Mouse (Mus musculus) liver (tissue): ENCODE measurements around the gene Chrnb1.

Source experiments
- DNase-seq: peaks from one replicate; pipeline ENCODE4 v3.0.0-alpha.2; 2020; ENCODE audit warnings: mixed read lengths

Chrnb1 gene

GRCm38 (mm10) chr11:69795168-69795982 is at the start of gene Chrnb1:
Gene Chrnb1, minus strand, starts transcription at chr11:69795943.
- peak; percentile 98 for DNase-seq

DNA sequence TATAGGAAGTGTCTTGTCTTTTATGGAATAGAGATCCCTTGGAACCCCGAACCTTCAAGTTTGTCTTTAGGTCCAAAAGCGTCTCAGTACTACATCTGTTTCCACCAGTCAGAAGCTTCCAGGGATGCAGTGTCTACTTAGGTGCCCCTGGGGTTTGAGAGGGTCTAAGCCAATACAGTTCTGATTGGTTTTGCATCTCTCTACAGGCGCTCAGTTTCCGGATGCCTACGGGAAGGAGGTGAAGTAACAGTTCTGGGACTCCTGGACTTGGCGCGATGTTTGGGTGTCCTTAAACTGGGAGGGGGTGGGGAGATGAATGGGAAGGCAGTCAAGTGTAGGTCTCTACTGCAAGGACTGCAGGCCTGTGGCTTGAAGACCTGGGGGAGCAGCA is 43.0 kb upstream of the Chrnb1 start:
- peak; percentile 45 for DNase-seq

- DNase-seq: peak; percentile 95
Observed at GRCm38 (mm10) chr11:69837952-69838713, 42.4 kb upstream of the Chrnb1 start, which contains the start of gene Tmem256. Gene Tmem256, plus strand, starts transcription at chr11:69838514.

DNA sequence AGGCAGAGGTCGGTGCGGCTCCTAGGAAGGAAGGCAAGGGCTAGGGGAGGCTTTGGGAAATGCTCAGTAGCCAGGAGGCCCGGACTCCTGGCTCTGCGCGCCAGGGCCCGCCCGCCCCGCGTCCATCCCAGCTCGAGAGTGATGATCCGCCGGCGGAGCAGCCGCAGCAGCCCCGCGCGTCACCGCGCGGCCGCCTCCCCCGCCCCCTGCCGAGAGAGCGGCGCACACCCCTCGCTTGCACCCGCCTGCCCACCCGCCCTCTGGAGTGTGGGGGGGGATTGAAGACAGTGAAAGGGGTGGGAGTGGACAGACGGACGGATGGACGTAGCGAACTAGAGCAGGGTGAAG is 41.8 kb upstream of the Chrnb1 start, which contains the start of gene Nlgn2:
Nlgn2 (minus strand) TSS at position 181 of the 348 bp plus-strand sequence.
- no peak for DNase-seq

DNA sequence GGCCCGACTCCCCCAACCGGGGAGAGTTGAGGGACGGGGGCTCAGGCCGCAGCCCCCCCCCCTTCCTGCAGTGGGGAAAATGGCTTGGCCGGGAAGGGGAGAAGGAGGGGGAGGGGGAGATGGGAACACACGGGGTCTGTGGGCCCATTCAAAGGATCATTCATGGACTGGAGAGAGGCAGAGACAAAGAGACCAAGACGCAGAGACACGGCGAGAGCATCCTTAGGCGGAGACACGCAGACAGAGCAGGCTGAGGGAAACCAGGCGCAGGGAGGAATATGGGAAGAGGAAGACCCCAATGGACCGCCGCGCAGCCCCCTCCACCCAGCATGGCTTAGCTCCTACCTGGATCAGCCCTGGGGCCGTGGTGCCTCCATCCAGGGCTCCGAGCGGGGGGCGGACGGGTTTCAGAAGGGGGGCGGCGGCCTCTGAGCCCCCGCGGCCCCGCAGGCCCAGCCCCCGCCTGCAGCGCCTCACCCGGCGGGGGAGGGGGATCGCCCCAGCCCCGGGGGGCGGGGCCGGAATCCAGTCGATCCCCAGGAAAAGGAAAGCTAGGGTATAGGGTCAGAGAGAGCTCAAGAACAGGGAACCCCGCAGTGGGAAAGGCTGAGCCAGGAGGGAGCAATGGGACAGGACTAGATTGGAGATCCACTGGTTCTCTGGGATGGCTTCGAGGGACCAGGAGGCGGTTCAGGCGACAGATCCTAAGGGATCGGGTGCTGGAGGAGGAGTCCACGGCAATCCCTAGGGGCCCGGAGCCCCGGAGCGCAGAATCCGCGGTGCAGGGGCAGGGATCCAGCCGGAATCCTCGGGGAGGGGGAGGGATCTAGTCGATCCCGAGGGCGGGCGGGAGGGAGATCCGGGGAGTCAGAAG is 41.2 kb upstream of the Chrnb1 start:
- peak; percentile 33 for DNase-seq

GRCm38 (mm10) chr11:69835966-69836335 is 40.2 kb upstream of the Chrnb1 start:
- DNase-seq: no peak

DNA sequence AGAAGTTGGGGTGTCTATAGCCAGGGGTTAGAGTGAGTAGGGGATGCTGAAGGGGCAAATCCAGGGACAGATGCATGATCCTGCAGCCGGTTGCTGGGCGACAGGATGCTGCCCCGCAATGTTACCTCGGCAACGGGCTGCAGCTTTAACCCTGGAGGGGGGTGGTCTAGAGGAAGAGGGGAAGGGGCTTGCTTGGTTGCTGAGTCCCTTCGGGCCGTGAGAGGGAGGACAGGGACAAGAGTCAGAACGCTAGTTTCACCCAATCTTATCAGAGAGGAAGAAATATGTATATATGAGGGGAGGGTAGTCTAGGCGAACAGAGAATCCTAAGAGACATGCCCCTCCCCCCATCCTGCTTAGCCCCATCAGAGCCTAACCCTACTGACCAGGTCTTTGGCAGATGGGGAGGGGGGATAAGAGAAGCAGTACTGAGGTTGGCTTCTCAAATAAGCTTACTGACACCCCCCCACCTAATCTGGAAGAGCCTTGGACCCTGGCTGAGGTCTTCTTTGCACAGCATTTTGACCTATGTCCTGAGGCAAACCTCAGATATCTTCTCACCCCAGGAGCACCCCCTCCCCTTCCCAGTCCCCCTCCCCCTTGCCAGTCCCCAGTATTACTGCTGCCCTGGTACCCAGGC is 39.7 kb upstream of the Chrnb1 start:
- no peak for DNase-seq

DNA sequence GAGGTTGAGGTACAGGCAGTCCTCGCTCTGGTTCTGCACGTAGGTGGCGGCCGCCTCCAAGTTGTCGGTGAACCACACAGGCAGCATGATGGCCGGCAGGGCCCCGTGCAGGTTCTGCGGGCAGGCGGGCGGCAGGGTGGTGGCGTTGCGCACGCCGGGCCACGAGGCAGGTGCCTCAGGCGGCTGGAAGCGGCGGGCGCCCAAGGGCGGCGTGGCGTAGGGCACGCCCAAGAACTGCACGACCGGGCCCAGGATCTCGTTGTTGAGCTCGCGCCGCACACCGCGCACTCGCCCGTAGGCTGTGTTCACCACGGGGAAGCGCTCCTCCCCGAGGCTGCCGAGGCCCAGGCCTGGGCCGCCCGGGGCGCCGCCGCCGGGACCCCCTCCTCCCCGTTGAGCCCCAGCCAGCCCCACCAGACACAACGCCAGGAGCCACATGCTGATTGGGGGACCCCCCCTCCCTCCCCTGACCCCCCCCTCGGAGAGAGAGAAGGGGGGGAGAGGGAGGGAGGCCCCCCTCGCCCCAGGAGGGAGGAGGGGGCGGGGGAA is 38.3 kb upstream of the Chrnb1 start:
- peak; percentile 79 for DNase-seq

DNA sequence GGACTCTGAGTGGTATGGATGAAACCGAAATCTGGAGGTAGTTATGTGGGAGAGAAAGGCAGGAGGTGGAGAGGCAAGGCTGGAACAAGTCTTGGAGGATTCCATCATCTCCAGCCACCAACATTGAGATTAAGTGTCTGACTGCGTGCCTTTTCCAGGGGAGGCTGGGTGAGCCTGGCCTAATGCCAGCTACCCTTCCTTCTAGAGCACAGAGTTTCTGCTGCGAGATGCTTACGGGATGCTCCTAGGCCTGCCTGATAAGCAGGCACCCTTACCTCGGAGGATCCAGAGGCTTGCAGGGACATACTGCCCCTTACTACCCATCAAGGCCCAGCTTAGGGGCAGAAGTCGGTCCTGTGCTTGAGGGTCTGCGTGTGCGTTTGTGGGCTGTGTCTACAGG is 37.8 kb upstream of the Chrnb1 start:
- DNase-seq: no peak

GRCm38 (mm10) chr11:69828832-69829231 is 33.1 kb upstream of the Chrnb1 start:
- no peak for DNase-seq

- DNase-seq: no peak
Observed at GRCm38 (mm10) chr11:69823456-69823855, 27.7 kb upstream of the Chrnb1 start.

DNA sequence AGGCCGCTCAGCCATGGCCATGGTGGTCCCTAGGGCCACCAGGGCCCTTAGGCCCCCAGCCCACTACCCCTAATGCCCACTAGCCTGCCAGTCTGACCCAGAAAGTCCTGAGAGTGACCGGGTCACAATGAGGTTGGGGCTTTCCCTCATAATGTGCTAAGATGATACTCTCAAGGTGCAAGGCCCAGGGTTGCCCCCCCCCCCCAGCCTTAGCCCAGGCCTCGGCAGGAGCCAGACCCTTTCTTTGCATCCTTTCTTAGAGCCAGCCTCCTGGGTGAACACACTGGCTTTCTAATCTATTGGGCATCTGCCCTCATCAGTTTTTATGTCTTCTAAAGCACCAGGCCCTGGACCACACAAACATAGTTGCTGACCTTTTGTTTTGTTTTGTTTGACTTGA is 26.3 kb upstream of the Chrnb1 start, which contains the start of gene Spem1:
Spem1 (minus strand) TSS at position 101 of the 400 bp plus-strand sequence.
- DNase-seq: no peak

DNA sequence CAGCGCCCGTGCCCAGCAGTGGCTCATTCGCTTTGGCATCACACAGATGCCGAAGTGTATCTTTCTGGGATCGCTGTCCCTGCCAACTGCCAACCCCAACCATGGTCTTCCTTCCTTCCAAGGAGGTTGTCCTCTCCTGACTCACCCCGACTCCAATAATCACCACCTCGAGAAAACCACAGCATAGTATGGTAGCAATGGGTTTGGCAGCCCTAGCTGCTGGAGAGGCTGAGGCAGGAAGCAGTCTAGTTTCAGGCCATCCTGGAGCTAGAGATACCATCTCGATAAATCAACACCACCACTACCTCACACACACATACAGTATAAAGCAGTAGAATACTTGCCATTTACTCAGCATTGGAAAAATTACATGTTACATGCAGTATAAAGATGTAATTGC is 23.1 kb upstream of the Chrnb1 start:
- DNase-seq: no peak

- DNase-seq: no peak
Observed at GRCm38 (mm10) chr11:69818365-69818764, 22.6 kb upstream of the Chrnb1 start, which contains the start of gene Spem2. Gene Spem2, minus strand, starts transcription at chr11:69818465.

GRCm38 (mm10) chr11:69816520-69816919 is 20.8 kb upstream of the Chrnb1 start:
- DNase-seq: no peak

DNA sequence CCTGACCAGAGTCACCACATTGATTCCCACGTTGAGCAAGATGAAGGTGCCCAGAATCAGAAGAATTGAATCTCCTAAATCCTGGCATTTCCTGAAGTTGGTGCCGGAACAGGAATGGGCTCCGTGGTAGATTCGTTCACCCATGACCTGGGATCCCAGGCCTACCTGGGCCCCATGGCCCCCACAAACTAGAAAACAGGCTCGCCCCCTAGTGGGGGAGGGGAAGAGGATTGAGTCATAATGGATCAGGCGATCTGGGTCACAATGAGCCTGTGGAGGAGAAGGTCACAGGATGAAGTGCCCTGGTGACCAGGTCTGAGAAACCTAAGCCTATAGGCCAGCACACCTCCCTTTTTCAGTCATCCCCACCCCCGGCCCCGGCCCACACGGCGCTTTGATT is 19.4 kb upstream of the Chrnb1 start, which contains the start of gene Gm39566:
Gm39566 (minus strand) TSS at position 144 of the 400 bp plus-strand sequence.
- DNase-seq: no peak

GRCm38 (mm10) chr11:69810280-69810679 is 14.5 kb upstream of the Chrnb1 start:
- no peak for DNase-seq

- no peak for DNase-seq
Observed at GRCm38 (mm10) chr11:69807641-69808040, 11.9 kb upstream of the Chrnb1 start.

GRCm38 (mm10) chr11:69806378-69806777 is 10.6 kb upstream of the Chrnb1 start:
- no peak for DNase-seq

GRCm38 (mm10) chr11:69804972-69805909 is 9.5 kb upstream of the Chrnb1 start, which contains the start of gene Tmem102:
Gene Tmem102, minus strand, starts transcription at chr11:69805624.
- DNase-seq: no peak

DNA sequence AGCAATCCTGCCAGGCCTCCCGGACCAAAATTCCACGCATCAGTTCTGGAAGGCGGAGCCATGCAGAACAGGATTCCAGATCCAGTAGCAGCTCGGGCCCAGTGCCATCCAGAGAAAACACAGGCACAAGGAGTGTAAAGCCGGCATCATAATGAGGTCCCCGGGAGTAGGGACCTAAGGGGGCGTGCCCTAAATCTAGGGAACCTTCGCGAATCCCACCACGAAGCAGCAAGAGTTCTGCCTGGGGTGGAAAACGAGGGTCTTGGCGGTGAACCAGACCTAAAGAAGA is 8.9 kb upstream of the Chrnb1 start:
- no peak for DNase-seq
